Mouse (Mus musculus) brain, embryonic 14.5 days (tissue): ENCODE data around the gene Nbea.

Source experiments
- CTCF ChIP-seq: fragments of 200-500 bp; IDR thresholded peaks from 2 replicates; pipeline ENCODE4 v1.5.1; 2012; ENCODE audit warnings: inconsistent platforms, mild to moderate bottlenecking, moderate library complexity, borderline replicate concordance; ENCODE audit not compliant: insufficient read depth, insufficient read length; ENCODE audit errors: extremely low read depth
- POLR2A ChIP-seq: fragments of 200-500 bp; IDR thresholded peaks from 2 replicates; pipeline ENCODE4 v1.6.1; 2012; ENCODE audit warnings: mild to moderate bottlenecking, inconsistent platforms, borderline replicate concordance; ENCODE audit not compliant: poor library complexity, insufficient read depth, insufficient read length, severe bottlenecking; ENCODE audit errors: extremely low read depth

DNA sequence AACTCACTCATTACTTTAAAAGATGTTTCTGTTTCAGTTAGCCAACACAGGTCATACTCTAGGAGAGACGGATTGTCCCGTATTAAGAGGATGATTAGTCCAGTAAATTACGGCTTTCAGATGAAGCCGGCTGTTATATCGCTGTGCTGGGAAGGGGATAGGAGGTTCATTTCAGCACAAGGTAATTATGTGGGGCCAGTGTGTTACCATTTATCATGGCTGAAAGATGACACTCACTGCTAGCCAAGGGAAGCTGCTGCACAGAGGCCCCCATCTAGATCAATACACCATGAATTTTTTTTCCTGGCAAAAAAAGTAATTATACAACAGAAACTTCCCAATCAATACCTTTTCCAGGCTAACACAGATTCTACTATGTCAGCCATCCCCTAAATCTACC lies 353.3 kb downstream of the Nbea start:
- TF ChIP-seq POLR2A (no peak), CTCF (no peak)
